Mouse (Mus musculus): ENCODE measurements around the gene Hist1h3f.
"Not testable (repeated sequence)": the region's sequence is repeated elsewhere in the genome, so short reads cannot be mapped to it uniquely, and the experiment has no call there.

- not testable (repeated sequence) for TF ChIP-seq CTCF, EP300 (IDR thresholded peaks at IDR 0.05)
These were observed 32.0 kb downstream of the Hist1h3f start for GRCm38 (mm10) chr13:23575864-23576313.

Data from lung, postnatal 0 days (tissue).